Mouse (Mus musculus): ENCODE data around the gene Klhdc3. TPM values are rescaled to one million over a fixed set of nuclear protein-coding genes. Genes with fewer than 3 reads are reported as not detected.

Klhdc3 gene
- total and polyA plus RNA-seq, 3 experiments: 57.3 to 91.8 (median 68.9) TPM

GRCm38 (mm10) chr17:46645561-46646321 is 35.0 kb downstream of the Klhdc3 start, which contains the start of the genes Klc4 and Mrpl2:
TSS of gene Klc4 (minus strand) at chr17:46646022.
TSS of gene Mrpl2 (plus strand) at chr17:46646229.
- Histone ChIP-seq H3K4me3 (peak within 1 kb of the TSS; percentile 84), H3K4me1 (ENCODE audit: control insufficient read depth, insufficient read depth, low read length) (peaks cover 6% of the 10 kb centered on the region), H3K79me2 (replicated peaks; ENCODE audit: control insufficient read depth, insufficient read depth, low read length) (no peaks in the 10 kb centered on the region), H3K36me3 (ENCODE audit: control insufficient read depth, insufficient read depth, low read length) (no peaks in the 10 kb centered on the region), H3K27ac (peak within 1 kb of the TSS; percentile 93), H3K27me3 (ENCODE audit: control insufficient read depth, insufficient read depth, low read length) (no peaks in the 10 kb centered on the region), H3K9ac (ENCODE audit: low read depth, low read length) (peak within 1 kb of the TSS; percentile 88)
- peak; percentile 98 to 99 for DNase-seq
- no peak for TF ChIP-seq CTCF (IDR thresholded peaks at IDR 0.05)
- TF ChIP-seq EP300 (IDR thresholded peaks at IDR 0.05; ENCODE audit: insufficient read depth, low read depth, low read length): peak; percentile 69; the same call in 1 of the 2 replicates
- peak; percentile 84 for TF ChIP-seq POLR2A (IDR thresholded peaks at IDR 0.05; ENCODE audit: insufficient read depth, low read depth, low read length)
- under 1% methylated on average over 53 of the region's 53 CpGs for WGBS
- intact Hi-C loops (cut with DNase I): loop anchor here (1.0 kb wide), 1 partner anchor 36 kb away; no protein-coding TSS in a partner anchor

- H3K4me1 ChIP-seq (ENCODE audit: control insufficient read depth, insufficient read depth, low read length): peaks cover 6% of the 10 kb centered on the region
- peak overlapping the region; percentile 93 for H3K27ac ChIP-seq
- no peaks in the 10 kb centered on the region for H3K27me3 ChIP-seq (ENCODE audit: control insufficient read depth, insufficient read depth, low read length)
- H3K36me3 ChIP-seq (ENCODE audit: control insufficient read depth, insufficient read depth, low read length): no peaks in the 10 kb centered on the region
- TF ChIP-seq POLR2A (IDR thresholded peaks at IDR 0.05; ENCODE audit: insufficient read depth, low read depth, low read length): no peak; the same call in 1 of the 2 replicates
- TF ChIP-seq EP300 (IDR thresholded peaks at IDR 0.05; ENCODE audit: insufficient read depth, low read depth, low read length): no peak
- no peak for TF ChIP-seq CTCF (IDR thresholded peaks at IDR 0.05)
- peak; percentile 67 to 69 for DNase-seq
- peak overlapping the region; percentile 80 for H3K9ac ChIP-seq (ENCODE audit: low read depth, low read length)
- no peaks in the 10 kb centered on the region for H3K79me2 ChIP-seq (replicated peaks; ENCODE audit: control insufficient read depth, insufficient read depth, low read length)
- intact Hi-C loops (cut with DNase I): loop anchor here (5.0 kb wide), 1 partner anchor 88 kb away; the partner anchor contains the start of gene Srf
- WGBS: 0% methylated on average over 11 of the region's 11 CpGs
- H3K4me3 ChIP-seq: peak overlapping the region; percentile 84
Measured at GRCm38 (mm10) chr17:46644916-46645475, 35.7 kb downstream of the Klhdc3 start.

GRCm38 (mm10) chr17:46644152-46644805 is 36.4 kb downstream of the Klhdc3 start:
- WGBS: 85% methylated on average over 12 of the region's 12 CpGs
- no peak for DNase-seq
- intact Hi-C loops (cut with DNase I): loop anchor here (5.0 kb wide), 1 partner anchor 87 kb away; the partner anchor contains the start of gene Srf
- Histone ChIP-seq H3K4me1 (ENCODE audit: control insufficient read depth, insufficient read depth, low read length) (peaks cover 3% of the 10 kb centered on the region), H3K4me3 (peak overlapping the region; percentile 84; the same call in 1 of the 2 replicates), H3K79me2 (replicated peaks; ENCODE audit: control insufficient read depth, insufficient read depth, low read length) (no peaks in the 10 kb centered on the region), H3K27me3 (ENCODE audit: control insufficient read depth, insufficient read depth, low read length) (no peaks in the 10 kb centered on the region), H3K9ac (ENCODE audit: low read depth, low read length) (no peak overlapping the region), H3K36me3 (ENCODE audit: control insufficient read depth, insufficient read depth, low read length) (no peaks in the 10 kb centered on the region), H3K27ac (no peak overlapping the region; the same call in 1 of the 2 replicates)
- no peak for TF ChIP-seq EP300 (IDR thresholded peaks at IDR 0.05; ENCODE audit: insufficient read depth, low read depth, low read length)
- no peak for TF ChIP-seq CTCF (IDR thresholded peaks at IDR 0.05)
- TF ChIP-seq POLR2A (IDR thresholded peaks at IDR 0.05; ENCODE audit: insufficient read depth, low read depth, low read length): no peak

- WGBS: 93% methylated on average over 17 of the region's 17 CpGs
- Histone ChIP-seq H3K36me3 (ENCODE audit: control insufficient read depth, insufficient read depth, low read length) (no peaks in the 10 kb centered on the region), H3K4me1 (ENCODE audit: control insufficient read depth, insufficient read depth, low read length) (peaks cover 5% of the 10 kb centered on the region), H3K9ac (ENCODE audit: low read depth, low read length) (no peak overlapping the region), H3K27ac (no peak overlapping the region), H3K4me3 (no peak overlapping the region), H3K27me3 (ENCODE audit: control insufficient read depth, insufficient read depth, low read length) (no peaks in the 10 kb centered on the region), H3K79me2 (replicated peaks; ENCODE audit: control insufficient read depth, insufficient read depth, low read length) (no peaks in the 10 kb centered on the region)
- no peak for TF ChIP-seq CTCF (IDR thresholded peaks at IDR 0.05)
- no peak for TF ChIP-seq POLR2A (IDR thresholded peaks at IDR 0.05; ENCODE audit: insufficient read depth, low read depth, low read length)
- no peak for TF ChIP-seq EP300 (IDR thresholded peaks at IDR 0.05; ENCODE audit: insufficient read depth, low read depth, low read length)
- no peak for DNase-seq
- intact Hi-C loops (cut with DNase I): loop anchor here (5.0 kb wide), 1 partner anchor 85 kb away; the partner anchor contains the start of gene Srf
Measured at GRCm38 (mm10) chr17:46642060-46642459, 38.7 kb downstream of the Klhdc3 start.

GRCm38 (mm10) chr17:46639929-46640328 is 40.8 kb downstream of the Klhdc3 start:
- H3K9ac ChIP-seq (ENCODE audit: low read depth, low read length): no peak overlapping the region
- no peaks in the 10 kb centered on the region for H3K36me3 ChIP-seq (ENCODE audit: control insufficient read depth, insufficient read depth, low read length)
- intact Hi-C loops (cut with DNase I): loop anchor here (5.0 kb wide), 2 partner anchors 38 to 83 kb away; partner anchors contain the start of gene Srf
- WGBS: 79% methylated on average over 9 of the region's 9 CpGs
- H3K4me3 ChIP-seq: no peak overlapping the region
- no peak for DNase-seq
- H3K27ac ChIP-seq: no peak overlapping the region
- H3K4me1 ChIP-seq (ENCODE audit: control insufficient read depth, insufficient read depth, low read length): peaks cover 5% of the 10 kb centered on the region
- TF ChIP-seq CTCF (IDR thresholded peaks at IDR 0.05) (no peak), EP300 (IDR thresholded peaks at IDR 0.05; ENCODE audit: insufficient read depth, low read depth, low read length) (no peak), POLR2A (IDR thresholded peaks at IDR 0.05; ENCODE audit: insufficient read depth, low read depth, low read length) (no peak)
- H3K79me2 ChIP-seq (replicated peaks; ENCODE audit: control insufficient read depth, insufficient read depth, low read length): no peaks in the 10 kb centered on the region
- no peaks in the 10 kb centered on the region for H3K27me3 ChIP-seq (ENCODE audit: control insufficient read depth, insufficient read depth, low read length)
